Mouse (Mus musculus) MEL (cell line): ENCODE data around the gene Gpr162. TPM values are rescaled to one million over a fixed set of nuclear protein-coding genes. Genes with fewer than 3 reads are reported as not detected.

Source experiments
- DNase-seq: peaks from one replicate; pipeline ENCODE4 v3.0.0; 2011; ENCODE audit warnings: low read depth, low spot score
- H3K27ac ChIP-seq: 2 replicates; pipeline ENCODE4 v1.5.1; 2012; ENCODE audit warnings: low read depth, mild to moderate bottlenecking, control low read depth, low read length, moderate library complexity; ENCODE audit not compliant: control insufficient read depth
- H3K27me3 ChIP-seq, 2 experiments: fragments of 150-350 bp in 1 of 2; sonication (generic) in 1 of 2; 2 replicates each; pipeline ENCODE4 v1.6.1; 2012; ENCODE audit warnings: low read length in 2 of 2, mild to moderate bottlenecking in 2 of 2, improper control_type of control experiment in 1 of 2, moderate library complexity in 1 of 2; ENCODE audit not compliant: insufficient read depth in 2 of 2, control insufficient read depth in 1 of 2
- H3K36me3 ChIP-seq, 2 experiments: 2 replicates each; pipeline ENCODE4 v1.6.1; 2012 to 2014; ENCODE audit warnings: low read length in 2 of 2, improper control_type of control experiment in 1 of 2, inconsistent platforms in 1 of 2, mild to moderate bottlenecking in 1 of 2; ENCODE audit not compliant: insufficient read depth in 2 of 2, control insufficient read depth in 1 of 2
- H3K4me1 ChIP-seq, 2 experiments: fragments of 150-350 bp in 1 of 2; sonication (generic) in 1 of 2; 2 replicates each; pipeline ENCODE4 v1.6.1; 2012; ENCODE audit warnings: low read length in 2 of 2, improper control_type of control experiment in 1 of 2, mild to moderate bottlenecking in 1 of 2; ENCODE audit not compliant: insufficient read depth in 2 of 2, control insufficient read depth in 1 of 2
- H3K4me3 ChIP-seq, 2 experiments: fragments of 150-350 bp in 1 of 2; sonication (generic) in 1 of 2; 2 replicates each; pipeline ENCODE4 v1.5.1; 2012; ENCODE audit warnings: low read depth in 2 of 2, low read length in 2 of 2, mild to moderate bottlenecking in 2 of 2, moderate library complexity in 2 of 2, control low read depth in 1 of 2, improper control_type of control experiment in 1 of 2; ENCODE audit not compliant: control insufficient read depth in 1 of 2, insufficient read depth in 1 of 2
- H3K79me2 ChIP-seq: 2 replicates; pipeline ENCODE4 v1.6.1; 2012; ENCODE audit warnings: mild to moderate bottlenecking, low read length, moderate library complexity; ENCODE audit not compliant: control insufficient read depth, poor library complexity, insufficient read depth
- H3K9ac ChIP-seq: 2 replicates; pipeline ENCODE4 v1.6.1; 2012; ENCODE audit warnings: low read depth, mild to moderate bottlenecking, control low read depth, low read length, moderate library complexity; ENCODE audit not compliant: control insufficient read depth, poor library complexity, severe bottlenecking
- H3K9me3 ChIP-seq: fragments of 150-350 bp; sonication (generic); replicated peaks from 2 replicates; pipeline ENCODE4 v1.6.1; 2012; ENCODE audit warnings: mild to moderate bottlenecking, low read length, improper control_type of control experiment, moderate library complexity; ENCODE audit not compliant: insufficient read depth
- CHD1 ChIP-seq: IDR thresholded peaks from 2 replicates; pipeline ENCODE4 v1.6.1; 2012; ENCODE audit warnings: low read depth, mild to moderate bottlenecking, inconsistent platforms, low read length, improper control_type of control experiment
- CHD2 ChIP-seq: IDR thresholded peaks from 2 replicates; pipeline ENCODE4 v1.6.1; 2011; ENCODE audit warnings: low read length, improper control_type of control experiment
- CTCF ChIP-seq, 3 experiments: IDR thresholded peaks in 2 of 3; conservative IDR thresholded peaks in 1 of 3; 2 replicates each; pipeline ENCODE4 v1.5.1; 2011 to 2012; ENCODE audit warnings: low read length in 3 of 3, low read depth in 2 of 3, mild to moderate bottlenecking in 2 of 3, improper control_type of control experiment in 1 of 3, inconsistent platforms in 1 of 3, mixed read lengths in 1 of 3, moderate library complexity in 1 of 3; ENCODE audit not compliant: control insufficient read depth in 1 of 3, insufficient read depth in 1 of 3, poor library complexity in 1 of 3, severe bottlenecking in 1 of 3
- E2F4 ChIP-seq: IDR thresholded peaks from 2 replicates; pipeline ENCODE4 v1.6.1; 2011; ENCODE audit warnings: low read depth, low read length, improper control_type of control experiment, borderline replicate concordance
- ELF1 ChIP-seq: IDR thresholded peaks from 2 replicates; pipeline ENCODE4 v1.6.1; 2014; ENCODE audit warnings: low read depth, mild to moderate bottlenecking, inconsistent platforms, low read length, improper control_type of control experiment, moderate library complexity
- ETS1 ChIP-seq: IDR thresholded peaks from 2 replicates; pipeline ENCODE4 v1.6.1; 2012; ENCODE audit warnings: low read depth, mild to moderate bottlenecking, inconsistent platforms, low read length, improper control_type of control experiment, moderate library complexity
- HCFC1 ChIP-seq: IDR thresholded peaks from 2 replicates; pipeline ENCODE4 v1.6.1; 2012; ENCODE audit warnings: low read depth, mild to moderate bottlenecking, inconsistent platforms, low read length, improper control_type of control experiment, moderate library complexity
- JUND ChIP-seq: IDR thresholded peaks from 2 replicates; pipeline ENCODE4 v1.6.1; 2011; ENCODE audit warnings: low read depth, mild to moderate bottlenecking, improper control_type of control experiment, low read length
- KAT2A ChIP-seq: conservative IDR thresholded peaks from 2 replicates; pipeline ENCODE4 v1.6.1; 2012; ENCODE audit warnings: low read depth, low read length, improper control_type of control experiment, inconsistent platforms
- MAFK ChIP-seq: IDR thresholded peaks from 2 replicates; pipeline ENCODE4 v1.6.1; 2011; ENCODE audit warnings: low read depth, mild to moderate bottlenecking, low read length, improper control_type of control experiment, borderline replicate concordance
- MAX ChIP-seq: IDR thresholded peaks from 2 replicates; pipeline ENCODE4 v1.6.1; 2011; ENCODE audit warnings: low read length, improper control_type of control experiment
- MAZ ChIP-seq: IDR thresholded peaks from 2 replicates; pipeline ENCODE4 v1.6.1; 2012; ENCODE audit warnings: low read depth, mild to moderate bottlenecking, inconsistent platforms, low read length, improper control_type of control experiment
- MXI1 ChIP-seq: IDR thresholded peaks from 2 replicates; pipeline ENCODE4 v1.6.1; 2011; ENCODE audit warnings: mild to moderate bottlenecking, low read depth, low read length, improper control_type of control experiment
- MYC ChIP-seq: IDR thresholded peaks from 2 replicates; pipeline ENCODE4 v1.6.1; 2011; ENCODE audit warnings: low read depth, mild to moderate bottlenecking, low read length, improper control_type of control experiment, moderate library complexity
- NELFE ChIP-seq: IDR thresholded peaks from 2 replicates; pipeline ENCODE4 v1.6.1; 2011; ENCODE audit warnings: low read depth, low read length, improper control_type of control experiment
- POLR2A ChIP-seq, 2 experiments: IDR thresholded peaks; 2 replicates each; pipeline ENCODE4 v1.6.1; 2011 to 2012; ENCODE audit warnings: low read length in 2 of 2, mild to moderate bottlenecking in 2 of 2, control low read depth in 1 of 2, improper control_type of control experiment in 1 of 2, low read depth in 1 of 2, moderate library complexity in 1 of 2; ENCODE audit not compliant: control insufficient read depth in 1 of 2, insufficient read depth in 1 of 2, poor library complexity in 1 of 2
- POLR2AphosphoS2 ChIP-seq: IDR thresholded peaks from 2 replicates; pipeline ENCODE4 v1.6.1; 2011; ENCODE audit warnings: low read length, improper control_type of control experiment
- POLR2AphosphoS5 ChIP-seq: IDR thresholded peaks from 2 replicates; pipeline ENCODE4 v1.6.1; 2012; ENCODE audit warnings: low read depth, borderline replicate concordance, mild to moderate bottlenecking, inconsistent platforms, low read length, moderate library complexity, mixed read lengths
- RAD21 ChIP-seq: IDR thresholded peaks from 2 replicates; pipeline ENCODE4 v1.6.1; 2011; ENCODE audit warnings: mild to moderate bottlenecking, low read depth, low read length, improper control_type of control experiment
- SIN3A ChIP-seq: IDR thresholded peaks from 2 replicates; pipeline ENCODE4 v1.6.1; 2012; ENCODE audit warnings: low read length, improper control_type of control experiment, inconsistent platforms
- SMC3 ChIP-seq: IDR thresholded peaks from 2 replicates; pipeline ENCODE4 v1.6.1; 2011; ENCODE audit warnings: low read depth, low read length, improper control_type of control experiment
- TAL1 ChIP-seq: IDR thresholded peaks from 2 replicates; pipeline ENCODE4 v1.6.1; 2012; ENCODE audit warnings: mild to moderate bottlenecking, inconsistent platforms, low read length, moderate library complexity, mixed read lengths
- TBP ChIP-seq: IDR thresholded peaks from 2 replicates; pipeline ENCODE4 v1.8.0; 2011; ENCODE audit warnings: low read depth, low read length, improper control_type of control experiment
- TCF12 ChIP-seq: IDR thresholded peaks from 2 replicates; pipeline ENCODE4 v1.6.1; 2014; ENCODE audit warnings: low read depth, mild to moderate bottlenecking, inconsistent platforms, low read length, improper control_type of control experiment, moderate library complexity
- USF1 ChIP-seq: IDR thresholded peaks from 2 replicates; pipeline ENCODE4 v1.6.1; 2014; ENCODE audit warnings: low read depth, mild to moderate bottlenecking, inconsistent platforms, low read length, improper control_type of control experiment, moderate library complexity
- ZC3H11A ChIP-seq: IDR thresholded peaks from 2 replicates; pipeline ENCODE4 v1.6.1; 2012; ENCODE audit warnings: low read depth, mild to moderate bottlenecking, inconsistent platforms, low read length, improper control_type of control experiment
- ZKSCAN1 ChIP-seq: IDR thresholded peaks from 2 replicates; pipeline ENCODE4 v1.6.1; 2012; ENCODE audit warnings: low read depth, mild to moderate bottlenecking, inconsistent platforms, low read length, improper control_type of control experiment, moderate library complexity
- ZMIZ1 ChIP-seq: IDR thresholded peaks from 2 replicates; pipeline ENCODE4 v1.6.1; 2012; ENCODE audit warnings: low read depth, mild to moderate bottlenecking, inconsistent platforms, low read length, improper control_type of control experiment, moderate library complexity
- polyA plus RNA-seq, 2 experiments: library from polyadenylated mRNA; stranded (reverse) in 1 of 2; unstranded in 1 of 2; fragments of >175 nt in 1 of 2; fragments of >200 nt in 1 of 2; gene quantifications; 2 replicates each; pipeline versions ENCODE4 v1.2.1 to v1.2.4; 2012; ENCODE audit warnings: low replicate concordance in 2 of 2, low read depth in 1 of 2; ENCODE audit not compliant: insufficient read length in 2 of 2, insufficient read depth in 1 of 2, missing spikeins in 1 of 2
- total RNA-seq: library from RNA; depleted of rRNA; stranded (reverse); fragments of 300-350 nt; gene quantifications from 2 replicates; pipeline ENCODE4 v1.2.3, GENCODE M21; 2012

Gpr162 gene
- total and polyA plus RNA-seq, 3 experiments, result 0.08 to 0.84 TPM; not detected in 1

DNA sequence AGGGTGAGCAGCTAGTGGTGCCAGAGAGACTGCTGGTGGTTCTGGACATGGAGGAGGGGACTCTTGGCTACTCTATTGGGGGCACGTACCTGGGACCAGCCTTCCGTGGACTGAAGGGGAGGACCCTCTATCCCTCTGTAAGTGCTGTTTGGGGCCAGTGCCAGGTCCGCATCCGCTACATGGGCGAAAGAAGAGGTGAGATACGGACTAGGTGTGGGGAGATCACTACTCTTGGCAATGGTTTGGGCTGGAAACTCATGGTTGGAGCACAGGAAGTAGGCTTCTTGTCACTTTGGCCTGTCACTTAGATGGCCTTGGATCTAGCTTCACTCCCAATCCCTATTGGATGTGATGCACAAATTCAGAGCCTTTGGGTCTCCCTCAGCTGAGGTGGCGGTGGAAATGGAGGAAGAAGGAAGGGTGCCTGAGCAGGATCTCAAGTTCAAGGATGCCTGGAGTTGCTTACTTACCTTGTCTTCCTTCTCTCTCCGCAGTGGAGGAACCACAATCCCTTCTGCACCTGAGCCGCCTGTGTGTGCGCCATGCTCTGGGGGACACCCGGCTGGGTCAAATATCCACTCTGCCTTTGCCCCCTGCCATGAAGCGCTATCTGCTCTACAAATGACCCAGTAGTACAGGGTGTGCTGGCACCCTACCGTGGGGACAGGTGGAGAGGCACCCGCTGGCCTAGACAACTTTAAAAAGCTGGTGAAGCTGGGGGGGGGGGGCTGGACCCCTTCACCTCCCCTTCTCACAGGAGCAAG lies 53.8 kb downstream of the Gpr162 start:
- H3K36me3 ChIP-seq, result peaks cover 4 to 16% of the 10 kb centered on the region in 2 experiments
- H3K9ac ChIP-seq, result peak overlapping the region; percentile 81
- H3K4me3 ChIP-seq, result peak overlapping the region; percentile 78 to 95
- H3K4me1 ChIP-seq, result peaks cover 0 to 36% of the 10 kb centered on the region in 2 experiments; a peak in 3 of 4 replicates
- TF ChIP-seq CHD1 (no peak), TCF12 (no peak), POLR2A (IDR thresholded peaks at IDR 0.05; ENCODE audit: control insufficient read depth in 1 of 2, insufficient read depth in 1 of 2, low read depth in 1 of 2, low read length in 2 of 2, poor library complexity in 1 of 2) (peak; percentile 22 to 45; a peak in 2 of 4 replicates), ELF1 (no peak), NELFE (no peak), POLR2AphosphoS2 (peak; percentile 34; the same call in 1 of the 2 replicates), SMC3 (no peak), ZC3H11A (no peak), SIN3A (no peak), HCFC1 (no peak; the same call in 1 of the 2 replicates)
- H3K27ac ChIP-seq, result peak overlapping the region; percentile 13; the same call in 1 of the 2 replicates
- DNase-seq, result peak; percentile 69
- H3K27me3 ChIP-seq, result no peaks in the 10 kb centered on the region
- no peaks in the 10 kb centered on the region for H3K9me3 ChIP-seq
- H3K79me2 ChIP-seq, result peaks cover 19% of the 10 kb centered on the region

- Histone ChIP-seq H3K27ac (peak overlapping the region; percentile 78), H3K27me3 (no peaks in the 10 kb centered on the region), H3K36me3 (peaks cover 4 to 15% of the 10 kb centered on the region in 2 experiments), H3K9me3 (no peaks in the 10 kb centered on the region), H3K4me3 (peak overlapping the region; percentile 78 to 95), H3K79me2 (peaks cover 19% of the 10 kb centered on the region), H3K4me1 (peaks cover 0 to 37% of the 10 kb centered on the region in 2 experiments; a peak in 3 of 4 replicates), H3K9ac (peak overlapping the region; percentile 81)
- peak; percentile 76 for DNase-seq
- TF ChIP-seq CHD1 (no peak), ZMIZ1 (0 out of 2 replicates have a peak, but pooled peaks have one; percentile 15), SIN3A (no peak; the same call in 1 of the 2 replicates), MAZ (peak; percentile 77; the same call in 1 of the 2 replicates), ETS1 (peak; percentile 6; the same call in 1 of the 2 replicates), MAFK (no peak), ZC3H11A (peak; percentile 11; the same call in 1 of the 2 replicates), SMC3 (peak; percentile 26; the same call in 1 of the 2 replicates), TCF12 (no peak), ZKSCAN1 (no peak; the same call in 1 of the 2 replicates), MXI1 (peak; percentile 79), USF1 (no peak), JUND (no peak), TBP (no peak), E2F4 (no peak), TAL1 (no peak), HCFC1 (peak; percentile 39; the same call in 1 of the 2 replicates), MYC (no peak), CTCF (IDR thresholded peaks at IDR 0.05 in 2 of 3, conservative IDR thresholded peaks at IDR 0.05 in 1 of 3; ENCODE audit: control insufficient read depth in 1 of 3, insufficient read depth in 1 of 3, low read depth in 2 of 3, low read length in 3 of 3, poor library complexity in 1 of 3, severe bottlenecking in 1 of 3) (peak; percentile 43 to 90 (median 67); a peak in 5 of 6 replicates), MAX (0 out of 2 replicates have a peak, but pooled peaks have one; percentile 29), POLR2AphosphoS5 (no peak), KAT2A (no peak), RAD21 (peak; percentile 9; the same call in 1 of the 2 replicates), CHD2 (no peak)
Observed at GRCm38 (mm10) chr6:124809052-124809774, 54.6 kb downstream of the Gpr162 start.
